Mouse (Mus musculus) stomach, embryonic 14.5 days (tissue): ENCODE results near the gene Gnpat. TPM values are rescaled to one million over a fixed set of nuclear protein-coding genes. Genes with fewer than 3 reads are reported as not detected.
"Not testable (repeated sequence)": the region's sequence is repeated elsewhere in the genome, so short reads cannot be mapped to it uniquely, and the experiment has no call there.

Experiments
- ATAC-seq: fragments of 200-750 bp; cut with Nextera tagmentation; 2 replicates; pipeline ENCODE4 v1.8.0; 2017; ENCODE audit warnings: low read depth, moderate TSS enrichment; ENCODE audit not compliant: insufficient number of reproducible peaks, insufficient read depth, low FRiP score
- H3K27ac ChIP-seq: fragments of 300-500 bp; sonication (generic); 2 replicates; pipeline ENCODE4 v1.5.1; 2014; ENCODE audit warnings: mild to moderate bottlenecking, low read length, moderate library complexity, mixed read lengths
- H3K27me3 ChIP-seq: fragments of 300-500 bp; sonication (generic); 2 replicates; pipeline ENCODE4 v1.6.1; 2014; ENCODE audit warnings: low read length, control low read depth, mixed read lengths; ENCODE audit not compliant: control insufficient read depth, insufficient read depth
- H3K36me3 ChIP-seq: fragments of 300-500 bp; sonication (generic); 2 replicates; pipeline ENCODE4 v1.6.1; 2014; ENCODE audit warnings: mild to moderate bottlenecking, control low read depth, low read length, moderate library complexity, mixed read lengths; ENCODE audit not compliant: control insufficient read depth, insufficient read depth
- H3K4me1 ChIP-seq: fragments of 300-500 bp; sonication (generic); 2 replicates; pipeline ENCODE4 v1.6.1; 2014; ENCODE audit warnings: low read length, control low read depth, mixed read lengths; ENCODE audit not compliant: control insufficient read depth, insufficient read depth
- H3K4me2 ChIP-seq: fragments of 300-500 bp; sonication (generic); replicated peaks from 2 replicates; pipeline ENCODE4 v1.6.1; 2014; ENCODE audit warnings: low read depth, low read length, control low read depth
- H3K4me3 ChIP-seq: fragments of 300-500 bp; sonication (generic); 2 replicates; pipeline ENCODE4 v1.5.1; 2014; ENCODE audit warnings: low read depth, low read length, control low read depth
- H3K9ac ChIP-seq: fragments of 300-500 bp; sonication (generic); replicated peaks from 2 replicates; pipeline ENCODE4 v1.6.1; 2014; ENCODE audit warnings: low read depth, mild to moderate bottlenecking, control low read depth, low read length, moderate library complexity, mixed read lengths
- H3K9me3 ChIP-seq: fragments of 300-500 bp; sonication (generic); 2 replicates; pipeline ENCODE4 v1.6.1; 2016; ENCODE audit warnings: low read depth, low read length, control low read depth; ENCODE audit not compliant: control insufficient read depth
- WGBS: fragments of 180-500 bp; shearing (Covaris S2); extraction: QIAGEN DNeasy Blood & Tissue Kit; methylation state at CpG from one replicate; pipeline ENCODE4 v1.1.7; 2014; 5-methylcytosine and 5-hydroxymethylcytosine counted together
- polyA plus RNA-seq: library from polyadenylated mRNA; unstranded; fragments of >200 nt; fragmentation: Nextera tagmentation; extraction: Ambion mirVana; gene quantifications from 2 replicates; pipeline ENCODE4 v1.2.1, GENCODE M21; 2014

Gnpat gene
- polyA plus RNA-seq, 1 experiment from 2014 or later, result 98.0 TPM

- no peak overlapping the region for H3K27ac ChIP-seq
- no peak for ATAC-seq
- no peak overlapping the region for H3K9ac ChIP-seq
- no peak overlapping the region for H3K4me2 ChIP-seq
- 0 out of 2 replicates have a peak, but pooled peaks cover 2% of the 10 kb centered on the region for H3K4me1 ChIP-seq
- H3K9me3 ChIP-seq, result no peaks in the 10 kb centered on the region
- H3K4me3 ChIP-seq, result no peak overlapping the region
- peaks cover 31% of the 10 kb centered on the region for H3K36me3 ChIP-seq
- 86% methylated on average over 7 of the region's 7 CpGs for WGBS
- H3K27me3 ChIP-seq, result no peaks in the 10 kb centered on the region
These were observed 26.6 kb upstream of the Gnpat start for GRCm38 (mm10) chr8:124836273-124836672.

- 0 out of 2 replicates have a peak, but pooled peaks cover 2% of the 10 kb centered on the region for H3K4me1 ChIP-seq
- H3K9me3 ChIP-seq, result no peaks in the 10 kb centered on the region
- no peak for ATAC-seq
- H3K4me3 ChIP-seq, result no peak overlapping the region
- H3K27ac ChIP-seq, result no peak overlapping the region
- H3K4me2 ChIP-seq, result no peak overlapping the region
- H3K27me3 ChIP-seq, result no peaks in the 10 kb centered on the region
- 91% methylated on average over 2 of the region's 2 CpGs for WGBS
- no peak overlapping the region for H3K9ac ChIP-seq
- H3K36me3 ChIP-seq, result peaks cover 35% of the 10 kb centered on the region
These were observed 25.9 kb upstream of the Gnpat start for GRCm38 (mm10) chr8:124836907-124837306.

- no peak overlapping the region for H3K4me2 ChIP-seq
- WGBS, result 81% methylated on average over 2 of the region's 2 CpGs
- no peak for ATAC-seq
- peaks cover 39% of the 10 kb centered on the region for H3K36me3 ChIP-seq
- no peaks in the 10 kb centered on the region for H3K9me3 ChIP-seq
- H3K27me3 ChIP-seq, result no peaks in the 10 kb centered on the region
- H3K4me1 ChIP-seq, result 0 out of 2 replicates have a peak, but pooled peaks cover 2% of the 10 kb centered on the region
- H3K9ac ChIP-seq, result no peak overlapping the region
- no peak overlapping the region for H3K27ac ChIP-seq
- no peak overlapping the region for H3K4me3 ChIP-seq
These were observed 24.9 kb upstream of the Gnpat start for GRCm38 (mm10) chr8:124837956-124838355.

- H3K4me3 ChIP-seq, result no peak overlapping the region
- no peak for ATAC-seq
- H3K36me3 ChIP-seq, result peaks cover 42% of the 10 kb centered on the region
- H3K27me3 ChIP-seq, result no peaks in the 10 kb centered on the region
- H3K9ac ChIP-seq, result no peak overlapping the region
- H3K9me3 ChIP-seq, result no peaks in the 10 kb centered on the region
- WGBS, result 90% methylated on average over 10 of the region's 10 CpGs
- no peak overlapping the region for H3K27ac ChIP-seq
- no peaks in the 10 kb centered on the region for H3K4me1 ChIP-seq
- H3K4me2 ChIP-seq, result no peak overlapping the region
These were observed 23.5 kb upstream of the Gnpat start for GRCm38 (mm10) chr8:124839371-124839770.

GRCm38 (mm10) chr8:124840900-124841299 is 21.9 kb upstream of the Gnpat start:
- Histone ChIP-seq H3K9ac (no peak overlapping the region), H3K27me3 (no peaks in the 10 kb centered on the region), H3K4me2 (no peak overlapping the region), H3K27ac (no peak overlapping the region), H3K9me3 (no peaks in the 10 kb centered on the region), H3K4me1 (no peaks in the 10 kb centered on the region), H3K36me3 (peaks cover 47% of the 10 kb centered on the region), H3K4me3 (no peak overlapping the region)
- no peak for ATAC-seq
- 93% methylated on average over 7 of the region's 7 CpGs for WGBS

GRCm38 (mm10) chr8:124841775-124842174 is 21.1 kb upstream of the Gnpat start:
- ATAC-seq, result no peak
- H3K9me3 ChIP-seq, result no peaks in the 10 kb centered on the region
- no peaks in the 10 kb centered on the region for H3K27me3 ChIP-seq
- no peak overlapping the region for H3K4me3 ChIP-seq
- H3K27ac ChIP-seq, result no peak overlapping the region
- WGBS, result 88% methylated on average over 9 of the region's 10 CpGs
- no peaks in the 10 kb centered on the region for H3K4me1 ChIP-seq
- no peak overlapping the region for H3K9ac ChIP-seq
- no peak overlapping the region for H3K4me2 ChIP-seq
- H3K36me3 ChIP-seq, result peaks cover 47% of the 10 kb centered on the region

- ATAC-seq, H3K4me1 ChIP-seq, H3K4me3 ChIP-seq, H3K27ac ChIP-seq, H3K27me3 ChIP-seq, H3K4me2 ChIP-seq, H3K9me3 ChIP-seq, H3K9ac ChIP-seq: not testable (repeated sequence)
- WGBS, result 78% methylated on average over 1 of the region's 1 CpGs
- peaks cover 46% of the 10 kb centered on the region for H3K36me3 ChIP-seq
These were observed 19.9 kb upstream of the Gnpat start for GRCm38 (mm10) chr8:124842929-124843328.

GRCm38 (mm10) chr8:124845131-124845530 is 17.7 kb upstream of the Gnpat start:
- no peaks in the 10 kb centered on the region for H3K9me3 ChIP-seq
- H3K27me3 ChIP-seq, result no peaks in the 10 kb centered on the region
- ATAC-seq, result no peak
- no peak overlapping the region for H3K4me3 ChIP-seq
- H3K4me1 ChIP-seq, result no peaks in the 10 kb centered on the region
- H3K9ac ChIP-seq, result no peak overlapping the region
- H3K27ac ChIP-seq, result no peak overlapping the region
- H3K36me3 ChIP-seq, result peaks cover 26% of the 10 kb centered on the region
- H3K4me2 ChIP-seq, result no peak overlapping the region
- 67% methylated on average over 3 of the region's 3 CpGs for WGBS

GRCm38 (mm10) chr8:124845573-124845972 is 17.3 kb upstream of the Gnpat start:
- no peak for ATAC-seq
- Histone ChIP-seq H3K4me3 (no peak overlapping the region), H3K4me2 (no peak overlapping the region), H3K4me1 (no peaks in the 10 kb centered on the region), H3K27me3 (no peaks in the 10 kb centered on the region), H3K36me3 (peaks cover 22% of the 10 kb centered on the region), H3K27ac (no peak overlapping the region), H3K9ac (no peak overlapping the region), H3K9me3 (no peaks in the 10 kb centered on the region)
- 89% methylated on average over 5 of the region's 5 CpGs for whole genome bisulfite sequencing
